Mouse (Mus musculus): ENCODE measurements around the gene Eef2kmt.
A peak's percentile ranks its signal among the peaks of the same experiment; 100 is the strongest.
"Not testable (repeated sequence)": the region's sequence is repeated elsewhere in the genome, so short reads cannot be mapped to it uniquely, and the experiment has no call there.

Eef2kmt gene

DNA sequence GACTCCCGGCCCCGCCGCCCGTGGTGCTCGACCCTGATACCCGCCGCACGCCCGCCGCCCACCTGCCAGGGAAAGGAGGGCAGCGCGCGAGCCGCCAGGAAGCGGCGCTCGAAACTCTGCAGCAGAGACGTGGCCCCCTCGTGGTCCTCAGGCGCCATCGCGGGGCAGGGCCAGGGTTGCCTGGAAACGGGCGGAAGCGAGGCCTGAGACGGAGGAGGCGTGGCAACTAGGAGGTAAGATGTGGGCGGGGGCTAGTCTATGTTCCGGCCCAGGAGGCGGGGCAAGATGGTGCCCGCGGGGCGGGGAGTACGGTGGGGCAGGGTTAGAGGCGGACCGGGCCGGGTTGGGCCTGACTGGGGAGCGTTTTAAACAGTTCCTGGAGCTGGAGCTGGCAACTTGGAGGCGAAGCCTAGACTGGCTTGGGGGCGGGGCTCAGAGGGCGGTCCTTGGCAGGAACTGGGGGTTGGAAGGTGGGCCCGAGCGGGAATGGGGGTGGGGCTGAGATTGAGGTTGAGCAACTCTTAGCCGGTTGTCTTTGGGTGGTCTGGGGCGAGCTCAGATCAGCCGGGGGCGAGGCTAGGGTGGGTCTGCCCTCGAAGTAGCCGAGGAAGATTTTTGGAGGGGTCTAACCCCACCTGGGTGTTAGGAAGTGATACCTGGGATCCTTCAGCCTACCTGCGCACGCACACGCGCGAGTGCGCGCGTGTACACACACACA, at the start of gene Eef2kmt:
Gene Eef2kmt (minus strand): TSS at position 205 of the 718 bp plus-strand sequence.
- peak; percentile 97 for DNase-seq (ENCODE audit: low spot score)

- no peak for DNase-seq (ENCODE audit: low spot score)
Observed at GRCm38 (mm10) chr16:5295238-5295637, 39.5 kb upstream of the Eef2kmt start.

DNA sequence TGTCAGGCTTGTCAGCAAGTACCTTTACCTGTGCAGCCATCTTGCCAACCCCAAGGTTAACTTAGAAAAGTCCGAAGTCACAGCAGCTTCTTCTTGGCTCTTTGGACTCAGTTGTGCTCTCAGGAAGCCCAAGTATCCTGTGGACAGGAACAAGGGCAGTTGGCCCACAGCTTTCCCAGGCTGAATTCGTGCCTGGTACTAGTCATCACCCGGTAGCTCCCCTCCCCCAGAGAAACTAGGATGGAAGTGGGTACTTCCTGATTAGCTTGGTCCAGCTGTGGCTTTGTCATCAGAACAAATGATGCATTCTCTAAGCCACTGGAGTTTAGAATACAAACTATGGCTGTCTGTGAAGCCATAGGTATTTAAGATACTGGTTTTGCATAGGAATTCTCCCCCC, 29.6 kb upstream of the Eef2kmt start:
- no peak for DNase-seq (ENCODE audit: low spot score)

- no peak for DNase-seq (ENCODE audit: low spot score)
Observed at GRCm38 (mm10) chr16:5282686-5283085, 26.9 kb upstream of the Eef2kmt start.

DNA sequence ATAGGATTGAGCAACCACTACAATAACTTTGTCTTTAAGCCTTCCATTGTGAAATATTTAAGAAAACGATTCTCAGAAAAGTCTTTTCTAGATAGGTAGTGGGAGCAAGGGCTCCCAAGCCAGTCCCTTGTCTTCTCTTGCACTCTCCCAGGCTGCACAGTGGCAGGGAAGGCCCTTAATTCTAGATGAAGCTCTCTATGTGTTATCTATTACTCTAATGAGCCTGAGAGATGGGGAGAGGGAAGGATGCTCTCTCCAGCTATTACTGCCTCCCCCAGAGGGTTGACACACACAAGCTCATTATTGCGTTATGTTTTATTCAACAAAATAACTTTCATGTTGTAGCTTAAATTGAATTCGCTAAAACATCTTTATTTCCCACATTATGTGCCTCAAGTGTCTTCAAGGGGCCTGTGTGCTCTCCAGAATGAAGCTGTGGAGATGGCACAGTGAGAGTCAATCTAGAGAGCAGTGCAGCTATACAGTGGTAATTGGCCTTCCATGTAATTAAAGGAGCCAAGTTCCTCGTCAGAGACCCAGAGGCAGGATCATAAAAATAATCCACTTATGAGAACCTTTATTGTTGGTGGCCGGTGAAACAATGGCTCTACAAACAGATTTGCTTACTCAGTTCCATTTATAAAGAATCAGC, 23.9 kb upstream of the Eef2kmt start:
- no peak for DNase-seq (ENCODE audit: low spot score)

DNA sequence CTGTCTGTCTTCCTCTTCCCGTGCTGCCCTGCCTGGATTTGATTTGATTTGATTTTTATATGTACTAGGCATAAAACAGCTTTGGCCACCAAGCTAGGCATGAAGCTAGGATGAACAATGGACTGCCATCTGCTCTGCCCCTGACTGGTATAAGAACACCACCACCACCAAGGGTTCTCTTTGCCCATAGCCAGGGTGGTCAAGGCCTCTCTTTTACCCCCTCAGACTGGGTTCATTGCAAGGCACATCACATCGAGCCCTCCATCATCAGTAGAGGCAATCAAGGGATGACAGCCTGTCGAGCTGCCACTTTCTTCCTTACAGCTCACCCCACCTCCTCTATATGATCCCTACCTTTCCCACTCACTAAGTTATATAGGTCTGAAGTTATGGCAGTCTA, 16.6 kb upstream of the Eef2kmt start:
- no peak for DNase-seq (ENCODE audit: low spot score)

GRCm38 (mm10) chr16:5271411-5272035, 15.7 kb upstream of the Eef2kmt start:
- no peak for DNase-seq (ENCODE audit: low spot score)

DNA sequence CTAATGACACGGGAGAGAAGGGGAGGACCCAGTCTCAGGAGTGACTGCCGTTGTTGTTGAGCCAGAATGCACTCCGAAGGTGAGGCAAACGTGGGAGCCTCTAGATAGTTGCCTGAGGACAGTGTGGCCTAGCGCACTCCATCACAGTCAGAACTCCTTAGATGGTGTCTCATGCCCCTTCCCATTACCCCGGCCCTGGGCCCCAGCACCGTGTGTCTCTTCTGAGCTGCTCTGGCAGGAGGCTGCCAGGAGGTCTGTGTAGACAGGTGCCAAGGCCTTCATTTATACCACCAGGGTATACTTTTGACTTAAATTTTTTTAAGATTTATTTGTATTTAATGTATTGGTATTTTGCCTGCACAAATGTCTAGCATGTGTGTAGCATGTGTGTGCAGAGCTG, 8.1 kb upstream of the Eef2kmt start:
- no peak for DNase-seq (ENCODE audit: low spot score)

- no peak for DNase-seq (ENCODE audit: low spot score)
Observed at GRCm38 (mm10) chr16:5263156-5263555, 7.4 kb upstream of the Eef2kmt start.

- DNase-seq (ENCODE audit: low spot score) = no peak
Observed at GRCm38 (mm10) chr16:5255081-5255740, 572 bp downstream of the Eef2kmt start.

DNA sequence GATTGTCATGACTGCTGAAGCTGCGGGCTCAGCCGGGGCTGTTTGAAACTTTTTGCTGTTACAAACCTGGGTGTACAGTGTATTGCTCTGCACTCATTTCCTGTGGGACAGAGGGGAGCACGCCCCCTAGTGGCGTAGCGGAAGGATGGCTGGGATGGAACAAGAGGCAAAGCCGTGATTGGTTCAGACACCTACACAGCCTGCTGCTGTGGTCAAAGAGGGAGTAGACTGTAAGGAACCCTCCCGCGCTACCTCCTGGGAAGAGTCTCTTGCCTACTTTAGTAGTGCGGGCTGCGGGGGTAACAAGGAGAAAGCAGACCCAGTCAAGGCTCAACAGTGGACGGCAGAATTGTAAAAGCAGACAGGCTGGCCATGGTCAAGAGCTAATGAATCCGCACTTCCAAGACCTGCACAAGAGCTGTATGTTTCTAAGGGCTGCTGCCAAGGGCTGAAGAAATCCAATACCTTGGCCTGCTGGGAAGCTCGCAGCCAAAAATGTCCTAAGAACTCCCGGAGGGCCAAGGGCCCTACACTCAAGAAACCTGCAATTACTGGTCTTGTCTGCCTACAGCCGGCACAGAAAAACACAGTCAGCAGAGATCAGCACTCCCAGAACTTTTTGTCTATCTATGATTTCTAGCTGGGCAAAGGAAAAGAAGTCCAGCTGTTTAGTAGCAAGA, 1.3 kb downstream of the Eef2kmt start:
- peak; percentile 50 for DNase-seq (ENCODE audit: low spot score)

DNA sequence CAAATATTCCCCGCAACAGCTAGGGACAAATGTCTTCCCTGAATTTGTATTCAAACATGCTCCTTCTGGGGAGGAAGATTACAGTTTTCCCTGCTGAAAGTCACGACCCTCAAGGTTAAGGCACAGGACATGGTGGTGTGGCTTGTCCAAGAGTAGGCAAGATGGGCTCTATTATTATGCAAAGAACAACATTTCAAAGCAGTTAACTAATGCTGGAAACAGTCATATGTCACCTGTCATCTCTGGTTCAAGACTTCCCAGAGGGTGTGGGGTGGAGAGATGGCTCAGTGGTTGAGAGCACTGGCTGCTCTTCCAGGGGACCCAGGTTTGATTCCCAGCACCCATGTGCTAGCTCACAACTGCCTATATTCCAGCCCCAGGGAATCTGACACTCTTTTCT, 3.5 kb downstream of the Eef2kmt start:
- DNase-seq (ENCODE audit: low spot score) = no peak

- DNase-seq (ENCODE audit: low spot score) = no peak
Observed at GRCm38 (mm10) chr16:5250891-5251290, 4.9 kb downstream of the Eef2kmt start.

GRCm38 (mm10) chr16:5244411-5244810, 11.4 kb downstream of the Eef2kmt start:
- no peak for DNase-seq (ENCODE audit: low spot score)

DNA sequence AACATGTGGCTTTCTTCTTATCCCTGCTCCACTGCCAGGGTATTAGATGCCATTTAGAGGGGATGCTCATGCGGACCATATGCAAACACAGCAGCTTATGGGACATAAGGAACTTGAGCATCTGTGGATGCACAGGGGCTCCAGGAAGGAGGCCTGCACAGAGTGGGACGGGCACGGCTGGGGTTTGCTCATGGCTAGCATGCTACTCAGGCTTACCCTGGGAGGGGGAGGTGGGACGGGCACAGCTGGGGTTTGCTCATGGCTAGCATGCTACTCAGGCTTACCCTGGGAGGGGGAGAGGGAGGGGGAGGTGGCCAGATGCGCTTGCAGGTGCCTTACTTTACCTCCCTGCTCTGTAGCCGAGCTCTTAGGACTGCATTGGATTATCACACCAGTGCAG, 12.9 kb downstream of the Eef2kmt start:
- DNase-seq (ENCODE audit: low spot score) = no peak

GRCm38 (mm10) chr16:5242355-5242754, 13.4 kb downstream of the Eef2kmt start:
- DNase-seq (ENCODE audit: low spot score) = no peak

DNA sequence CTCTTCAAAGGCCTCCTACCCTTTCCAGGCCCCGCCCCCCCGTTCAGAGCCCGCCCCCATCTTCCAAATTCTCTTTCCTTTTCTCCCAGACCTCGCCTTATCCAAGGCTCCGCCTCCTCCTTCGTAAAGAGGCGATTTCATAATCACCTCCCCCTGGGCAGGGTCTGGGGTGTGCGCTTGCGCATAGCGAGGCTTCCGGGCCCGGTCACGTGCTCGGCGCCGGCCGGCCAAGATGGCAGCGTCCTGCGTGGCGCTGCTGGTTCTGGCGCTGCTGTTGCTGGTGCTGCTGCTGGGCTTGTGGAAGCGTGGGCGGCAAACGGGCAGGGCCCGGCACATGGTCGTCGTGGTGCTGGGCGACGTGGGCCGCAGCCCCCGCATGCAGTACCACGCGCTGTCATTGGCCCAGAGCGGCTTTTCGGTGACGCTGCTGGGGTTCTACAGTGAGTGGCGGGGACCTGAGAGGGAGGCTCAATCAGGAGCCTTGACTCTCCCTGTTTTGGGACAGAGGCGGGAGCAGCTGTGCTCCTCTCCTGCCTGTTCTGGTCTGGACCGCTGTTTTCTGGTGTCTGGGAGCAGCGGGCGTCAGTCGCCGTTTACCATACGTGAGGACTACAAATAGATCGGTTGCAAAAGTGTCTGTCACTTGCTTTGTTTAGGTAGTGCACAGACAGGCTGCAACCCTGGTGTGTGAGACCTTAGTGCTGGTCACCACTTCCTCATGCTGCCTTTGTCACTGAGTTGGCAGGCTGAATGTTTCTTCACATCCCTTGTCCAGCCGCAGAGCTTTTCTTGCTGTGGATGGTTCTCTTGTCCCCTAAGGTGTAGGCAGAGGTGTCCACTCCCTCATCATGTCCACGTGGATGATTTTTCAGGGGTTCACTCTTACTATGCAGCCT, 22.1 kb downstream of the Eef2kmt start, which contains the start of gene Alg1:
Gene Alg1 (plus strand): TSS at position 204 of the 896 bp plus-strand sequence.
- DNase-seq (ENCODE audit: low spot score) = peak; percentile 90

- no peak for DNase-seq (ENCODE audit: low spot score)
Observed at GRCm38 (mm10) chr16:5232982-5233381, 22.8 kb downstream of the Eef2kmt start.

- not testable (repeated sequence) for DNase-seq (ENCODE audit: low spot score)
Observed at GRCm38 (mm10) chr16:5228103-5228502, 27.7 kb downstream of the Eef2kmt start.

GRCm38 (mm10) chr16:5227501-5227900, 28.3 kb downstream of the Eef2kmt start:
- DNase-seq (ENCODE audit: low spot score) = not testable (repeated sequence)

DNA sequence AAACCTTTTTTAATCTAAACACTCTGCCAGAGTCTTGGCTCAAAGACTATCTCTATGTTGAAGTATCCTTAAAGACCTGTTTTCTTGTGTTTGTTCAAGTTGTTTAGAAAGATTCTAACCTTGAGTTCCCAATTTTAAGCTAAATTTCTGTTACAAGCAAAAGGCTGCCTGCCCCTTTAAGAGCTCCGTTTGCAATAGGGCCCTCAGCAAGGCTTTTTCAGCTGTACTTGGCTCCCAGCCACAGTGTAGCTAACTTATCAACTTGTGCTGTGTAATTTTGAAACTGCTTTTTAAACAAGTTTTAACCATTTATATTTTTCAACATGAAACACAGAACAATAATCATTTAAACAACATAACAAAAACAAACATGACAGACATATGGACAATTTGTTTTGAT, 29.2 kb downstream of the Eef2kmt start:
- DNase-seq (ENCODE audit: low spot score) = not testable (repeated sequence)

All from left cerebral cortex, adult 11 months (tissue).